Mouse (Mus musculus) CH12.LX (cell line): ENCODE data around the gene Prss42.

ENCODE experiments used
- CHD2 ChIP-seq: IDR thresholded peaks from 2 replicates; pipeline ENCODE4 v1.6.1; 2011; ENCODE audit warnings: low read length, improper control_type of control experiment
- CTCF ChIP-seq, 2 experiments: IDR thresholded peaks in 1 of 2; conservative IDR thresholded peaks in 1 of 2; 2 replicates each; pipeline ENCODE4 v1.5.1; 2011 to 2012; ENCODE audit warnings: low read depth in 2 of 2, low read length in 2 of 2, improper control_type of control experiment in 1 of 2, inconsistent platforms in 1 of 2, mild to moderate bottlenecking in 1 of 2, moderate library complexity in 1 of 2
- JUND ChIP-seq: conservative IDR thresholded peaks from 2 replicates; pipeline ENCODE4 v1.6.1; 2011; ENCODE audit warnings: low read depth, low read length, improper control_type of control experiment
- MAFK ChIP-seq: IDR thresholded peaks from 2 replicates; pipeline ENCODE4 v1.6.1; 2011; ENCODE audit warnings: low read length, improper control_type of control experiment; ENCODE audit not compliant: insufficient replicate concordance
- MAX ChIP-seq: IDR thresholded peaks from 2 replicates; pipeline ENCODE4 v1.6.1; 2011; ENCODE audit warnings: low read length, improper control_type of control experiment
- MEF2A ChIP-seq: IDR thresholded peaks from 2 replicates; pipeline ENCODE4 v1.6.1; 2014; ENCODE audit warnings: low read depth, mild to moderate bottlenecking, inconsistent platforms, low read length, improper control_type of control experiment, borderline replicate concordance
- NELFE ChIP-seq: IDR thresholded peaks from 2 replicates; pipeline ENCODE4 v1.6.1; 2011; ENCODE audit warnings: low read depth, low read length, improper control_type of control experiment
- POLR2AphosphoS2 ChIP-seq: IDR thresholded peaks from 2 replicates; pipeline ENCODE4 v1.6.1; 2011; ENCODE audit warnings: low read depth, low read length, improper control_type of control experiment
- SMC3 ChIP-seq: IDR thresholded peaks from 2 replicates; pipeline ENCODE4 v1.6.1; 2011; ENCODE audit warnings: low read depth, low read length, improper control_type of control experiment
- ZC3H11A ChIP-seq: IDR thresholded peaks from 2 replicates; pipeline ENCODE4 v1.6.1; 2012; ENCODE audit warnings: low read depth, mild to moderate bottlenecking, inconsistent platforms, low read length, improper control_type of control experiment

- TF ChIP-seq CTCF (conservative IDR thresholded peaks at IDR 0.05 in 1 of 2, IDR thresholded peaks at IDR 0.05 in 1 of 2; ENCODE audit: low read depth in 2 of 2, low read length in 2 of 2): no peak
- no peak for TF ChIP-seq MAX
- no peak for TF ChIP-seq CHD2
- no peak for TF ChIP-seq ZC3H11A
- no peak for TF ChIP-seq MAFK
- TF ChIP-seq JUND: no peak
- TF ChIP-seq SMC3: no peak
- TF ChIP-seq POLR2AphosphoS2: no peak
- no peak for TF ChIP-seq MEF2A
- no peak for TF ChIP-seq NELFE
Measured at GRCm38 (mm10) chr9:110803294-110803693, 5.3 kb downstream of the Prss42 start.
